Mouse (Mus musculus): Measurements from ENCODE around the gene Mylk2. TPM values are rescaled to one million over a fixed set of nuclear protein-coding genes. Genes with fewer than 3 reads are reported as not detected.
A peak's percentile ranks its signal among the peaks of the same experiment; 100 is the strongest.

The Mylk2 gene
- not detected for total RNA-seq (2021)

DNA sequence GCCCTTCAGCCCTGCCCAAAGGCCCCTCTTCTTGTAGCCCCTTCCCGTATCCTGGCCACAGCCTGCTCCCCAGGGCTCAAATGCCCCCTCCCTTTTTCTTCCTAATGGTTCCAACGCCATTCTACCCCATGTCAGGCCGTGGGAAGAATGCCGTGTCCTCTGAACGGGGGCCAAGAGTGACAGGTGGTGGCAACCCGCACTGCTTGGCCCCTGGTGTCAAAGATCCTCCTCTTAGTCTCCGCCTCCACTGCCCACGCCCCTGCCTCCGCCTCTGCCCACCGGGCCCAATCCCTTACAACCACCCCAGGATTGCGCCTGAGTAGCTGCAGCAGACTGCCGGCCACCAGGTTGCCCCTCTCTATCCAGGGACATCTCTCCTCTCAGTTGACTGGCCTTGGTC lies at the start of gene Mylk2:
Gene Mylk2 (plus strand): TSS at position 322 of the 400 bp plus-strand sequence.
- no peak for DNase-seq (ENCODE audit: low spot score in 2 of 2)
- intact Hi-C loops (cut with DNase I): no loop called here

DNA sequence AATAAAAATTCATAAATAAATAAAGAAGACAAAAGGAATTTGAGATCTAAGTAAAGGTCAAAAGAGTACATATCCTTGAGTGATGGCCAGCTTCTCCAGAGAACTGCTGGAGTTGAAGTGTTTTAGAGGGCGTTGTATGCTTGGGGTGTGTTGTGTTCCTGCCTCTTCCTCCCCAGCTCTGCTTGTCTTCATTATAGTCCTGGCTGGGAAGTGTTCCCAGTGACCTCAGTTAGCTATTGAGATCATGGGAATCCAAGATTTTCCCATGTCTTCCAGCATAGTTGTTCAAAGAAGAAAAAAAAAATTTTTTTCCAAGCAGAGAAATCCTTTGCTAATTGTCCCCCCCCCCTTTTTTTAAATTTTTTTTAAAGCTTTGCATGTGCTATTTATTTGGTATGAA lies 49.3 kb upstream of the Mylk2 start:
- DNase-seq (ENCODE audit: low spot score in 2 of 2): no peak
- intact Hi-C loops (cut with DNase I): no loop called here

DNA sequence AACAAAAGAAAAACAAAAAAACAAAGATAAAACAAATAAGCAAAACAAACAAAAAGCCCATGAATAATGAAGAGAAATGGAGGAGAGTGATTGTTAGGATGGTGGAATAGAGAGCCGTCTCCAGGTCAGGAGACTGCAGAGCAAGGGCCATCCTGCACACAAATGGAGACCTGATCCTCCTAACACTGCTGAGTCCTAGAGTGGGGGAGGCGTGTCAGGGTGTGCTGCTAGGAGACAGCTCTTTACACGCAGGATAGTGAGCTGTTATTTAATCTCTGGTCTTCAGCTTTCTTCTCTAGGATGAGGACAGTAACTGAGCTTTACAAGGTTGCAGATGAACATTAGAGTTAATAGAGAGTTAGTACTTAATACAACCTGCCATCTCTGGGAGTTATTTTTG lies 48.5 kb upstream of the Mylk2 start:
- intact Hi-C loops (cut with DNase I): no loop called here
- no peak for DNase-seq (ENCODE audit: low spot score in 2 of 2)

DNA sequence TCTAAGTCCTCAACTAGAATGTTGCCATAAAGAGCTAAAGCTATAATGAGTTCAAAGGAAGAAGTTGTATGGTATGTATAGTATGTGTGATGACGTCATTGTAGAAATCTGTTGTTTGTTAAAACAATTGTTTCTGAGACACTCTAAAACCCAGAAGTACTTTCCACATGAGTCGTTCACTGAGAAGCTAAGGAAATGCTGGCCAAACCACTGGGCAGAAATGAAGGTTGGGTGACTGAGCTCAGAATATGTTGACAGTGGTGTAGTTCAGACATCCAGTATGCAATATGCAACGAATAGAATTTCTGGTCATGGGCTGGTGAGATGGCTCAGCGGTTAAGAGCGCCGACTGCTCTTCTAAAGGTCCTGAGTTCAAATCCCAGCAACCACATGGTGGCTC lies 47.8 kb upstream of the Mylk2 start:
- intact Hi-C loops (cut with DNase I): no loop called here
- no peak for DNase-seq (ENCODE audit: low spot score in 2 of 2)

DNA sequence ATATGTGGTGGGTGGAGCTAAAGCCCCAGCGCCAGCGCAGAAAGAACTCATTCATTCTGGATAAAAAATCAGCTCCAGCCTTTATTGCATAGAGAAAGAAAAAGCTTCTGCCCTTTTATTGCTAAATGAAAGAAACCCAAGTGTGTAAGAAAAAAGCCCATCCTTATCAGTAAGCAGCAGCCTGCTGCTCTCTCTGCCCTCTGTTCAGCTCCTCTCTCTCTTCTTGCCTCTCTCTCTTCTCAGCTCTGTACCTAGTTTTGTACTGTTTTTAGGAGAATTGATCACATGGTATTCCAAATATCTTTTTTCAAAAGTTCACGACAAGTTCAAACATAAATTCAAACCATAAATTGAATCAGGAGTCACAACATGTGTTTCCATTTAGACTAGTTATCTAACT lies 32.9 kb upstream of the Mylk2 start:
- no peak for DNase-seq (ENCODE audit: low spot score in 2 of 2)
- intact Hi-C loops (cut with DNase I): no loop called here

DNA sequence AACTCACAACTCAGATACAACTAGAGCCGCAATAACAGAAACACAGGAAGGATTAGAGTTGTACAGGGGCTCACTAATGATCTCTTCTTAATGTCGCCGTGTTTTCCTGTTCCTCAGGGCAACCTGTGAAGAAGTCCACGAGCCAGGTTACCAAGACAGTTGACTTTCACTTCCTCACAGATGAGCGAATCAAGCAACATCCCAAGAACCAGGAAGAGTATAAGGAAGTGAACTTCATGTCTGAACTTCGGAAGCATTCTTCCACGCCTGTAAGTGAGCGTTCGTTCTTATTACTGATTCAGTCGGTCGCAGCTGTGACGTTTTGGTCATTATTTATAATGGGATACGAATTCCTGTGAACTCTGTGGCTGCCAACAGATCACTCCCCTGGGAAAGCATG lies 30.3 kb upstream of the Mylk2 start:
- no peak for DNase-seq (ENCODE audit: low spot score in 2 of 2)
- intact Hi-C loops (cut with DNase I): no loop called here

DNA sequence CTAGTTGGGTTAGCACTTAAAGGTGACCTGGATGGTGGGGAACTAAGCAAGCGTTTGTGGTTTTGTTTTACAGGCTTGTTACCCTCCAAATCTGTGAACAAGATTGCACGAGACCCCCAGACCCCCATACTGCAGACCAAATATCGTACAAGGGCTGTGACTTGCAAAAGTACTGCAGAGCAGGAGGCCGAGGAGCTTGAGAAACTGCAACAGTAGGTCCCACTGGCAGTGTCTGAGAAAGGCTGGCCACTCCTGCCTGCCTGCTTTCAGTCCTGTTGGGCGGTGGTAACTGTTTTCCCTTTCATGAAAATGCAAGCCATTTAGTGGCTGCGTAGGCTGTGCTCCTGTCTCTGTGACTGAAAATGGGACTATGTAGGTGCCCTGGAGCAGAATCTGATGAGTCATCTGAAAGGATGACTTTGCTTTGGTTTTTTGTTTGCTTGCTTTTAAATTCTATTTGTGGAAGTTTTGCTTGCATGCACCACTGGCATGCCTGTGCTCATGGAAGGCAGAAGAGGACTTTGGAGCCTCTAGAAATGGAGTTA lies 27.0 kb upstream of the Mylk2 start:
- intact Hi-C loops (cut with DNase I): no loop called here

DNA sequence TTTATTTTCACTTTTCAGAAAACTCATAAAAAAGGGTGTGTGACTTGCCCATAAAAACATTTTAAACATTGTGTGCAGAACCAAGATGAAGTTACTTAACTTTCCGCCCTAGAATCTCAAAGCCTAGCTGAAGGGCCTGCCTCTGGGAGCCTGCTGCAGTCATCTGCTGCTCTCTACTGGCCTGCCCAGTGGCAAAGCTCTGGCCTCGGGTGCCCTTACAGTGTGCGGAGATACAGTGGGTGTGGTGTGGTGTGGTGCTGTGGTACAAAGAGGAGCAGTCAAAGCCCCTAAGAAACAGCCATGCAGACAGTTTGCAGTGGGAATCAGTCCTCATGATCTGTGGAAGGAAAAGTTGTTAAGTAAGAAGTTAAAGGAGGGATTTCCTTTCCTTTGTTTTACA lies 23.9 kb upstream of the Mylk2 start:
- intact Hi-C loops (cut with DNase I): no loop called here

More for the DNA sequence above, 27.0 kb upstream of the Mylk2 start:
- DNase-seq (ENCODE audit: low spot score in 2 of 2): peak; percentile 47 to 49

DNA sequence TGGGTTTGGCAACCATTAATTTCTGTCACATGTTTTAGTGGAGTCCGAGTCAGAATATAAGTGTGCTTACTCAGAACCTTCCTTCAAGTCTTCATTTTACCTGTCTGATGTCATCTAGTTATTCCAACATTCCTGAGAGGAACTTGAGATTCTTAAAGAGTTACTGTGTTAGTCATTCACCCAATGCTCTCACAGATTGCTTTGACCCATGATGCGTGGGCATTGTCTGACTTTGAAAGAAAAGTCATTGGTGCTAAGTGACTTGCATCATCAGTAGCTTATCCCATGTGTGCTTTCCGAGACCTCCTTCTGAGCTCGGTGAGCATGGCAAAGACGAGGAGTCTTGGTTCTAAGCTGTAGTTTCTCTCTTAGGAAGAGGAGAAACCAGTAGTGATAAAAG lies 22.4 kb upstream of the Mylk2 start:
- intact Hi-C loops (cut with DNase I): no loop called here
- DNase-seq (ENCODE audit: low spot score in 2 of 2): no peak

More for the DNA sequence above, 23.9 kb upstream of the Mylk2 start:
- no peak for DNase-seq (ENCODE audit: low spot score in 2 of 2)

DNA sequence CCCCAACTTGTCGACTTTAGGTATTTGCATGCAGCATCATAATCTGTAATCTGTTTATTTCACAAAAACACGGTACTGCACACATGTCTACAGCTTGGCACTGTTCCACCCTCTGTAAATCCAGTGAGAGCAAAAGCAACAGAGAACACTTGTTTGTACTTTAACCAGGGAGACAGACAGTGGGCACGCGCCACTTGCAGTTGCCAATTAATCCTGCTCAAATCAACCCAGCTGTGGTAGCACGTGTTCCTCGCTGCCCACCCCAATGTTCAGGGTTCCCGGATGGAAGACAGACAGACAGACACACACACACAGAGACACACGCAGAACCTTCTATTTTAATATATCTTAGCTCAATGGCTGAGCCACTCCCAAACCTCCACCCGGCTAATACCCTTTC lies 15.3 kb upstream of the Mylk2 start:
- intact Hi-C loops (cut with DNase I): no loop called here
- no peak for DNase-seq (ENCODE audit: low spot score in 2 of 2)

DNA sequence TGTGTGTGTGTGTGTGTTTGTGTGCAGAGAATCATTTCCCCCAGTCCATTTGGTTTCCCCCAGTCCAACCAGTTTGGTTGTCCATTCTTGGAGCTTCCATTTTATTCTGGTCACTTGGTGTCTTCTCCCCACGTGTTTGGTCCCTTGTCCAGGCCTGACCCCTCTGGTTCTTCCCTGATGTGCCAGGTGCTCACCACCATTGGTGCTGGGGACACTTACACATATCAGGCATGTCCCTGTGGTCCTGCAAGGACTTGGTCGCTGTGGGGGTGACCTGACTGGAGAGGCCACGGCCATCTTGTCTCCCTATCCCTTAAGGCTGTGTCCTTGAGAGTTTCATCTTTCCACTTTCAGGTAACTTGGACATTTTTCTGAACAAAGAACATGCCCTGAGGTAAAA lies 14.2 kb upstream of the Mylk2 start:
- intact Hi-C loops (cut with DNase I): no loop called here
- DNase-seq (ENCODE audit: low spot score in 2 of 2): no peak

DNA sequence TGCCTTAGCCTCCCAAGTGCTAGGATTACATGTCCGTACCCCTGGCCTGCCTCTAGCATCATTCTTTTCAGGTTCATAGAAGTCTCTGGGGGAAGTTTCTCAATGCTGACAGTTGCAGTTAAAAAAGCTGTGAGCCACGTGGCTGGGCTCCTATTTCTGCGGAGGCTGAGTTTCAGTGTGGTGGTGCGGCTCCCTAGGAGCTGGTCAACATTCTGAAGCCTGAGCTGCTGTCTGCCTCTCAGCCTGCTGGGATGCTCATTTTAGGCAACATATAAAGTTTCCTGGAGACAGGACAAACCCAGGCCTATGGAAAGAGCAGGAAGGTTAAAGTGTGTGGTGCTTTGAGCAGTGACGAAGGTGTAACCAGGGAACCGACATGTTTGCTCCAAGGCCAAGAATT lies 12.1 kb upstream of the Mylk2 start:
- intact Hi-C loops (cut with DNase I): no loop called here
- DNase-seq (ENCODE audit: low spot score in 2 of 2): no peak

DNA sequence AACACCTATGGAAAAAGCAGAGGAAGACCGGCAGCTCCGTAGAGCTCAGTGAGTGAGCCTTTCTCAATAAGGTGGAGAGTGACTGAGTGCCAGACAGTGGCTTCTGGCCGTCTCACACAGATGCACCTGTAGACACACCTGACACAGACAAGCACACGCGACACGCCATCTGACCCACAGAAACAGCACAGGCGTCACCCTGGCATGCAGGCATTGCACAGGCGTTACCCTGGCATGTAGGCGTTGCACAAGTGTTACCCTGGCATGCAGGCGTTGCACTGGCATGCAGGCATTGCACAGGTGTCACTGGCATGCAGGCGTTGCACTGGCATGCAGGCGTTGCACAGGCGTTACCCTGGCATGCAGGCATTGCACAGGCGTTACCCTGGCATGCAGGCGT lies 9.9 kb upstream of the Mylk2 start:
- intact Hi-C loops (cut with DNase I): no loop called here
- no peak for DNase-seq (ENCODE audit: low spot score in 2 of 2)

DNA sequence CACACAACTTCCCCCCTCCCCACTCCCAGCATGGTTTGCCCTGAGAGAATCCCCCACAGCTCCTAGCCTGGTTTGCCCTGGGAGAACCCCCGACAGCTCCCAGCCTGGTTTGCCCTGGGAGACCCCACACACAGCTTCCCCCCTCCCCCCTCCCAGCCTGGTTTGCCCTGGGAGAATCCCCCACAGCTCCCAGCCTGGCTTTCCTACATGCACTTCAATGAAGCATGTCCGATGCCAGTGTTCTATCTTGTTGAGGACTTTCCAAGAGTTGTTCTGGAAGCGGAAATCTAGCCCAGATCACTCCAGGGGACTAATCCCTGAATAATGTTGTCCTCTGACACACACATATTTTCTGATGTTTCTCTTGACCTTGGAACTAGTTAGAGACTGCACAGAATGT lies 8.5 kb upstream of the Mylk2 start:
- intact Hi-C loops (cut with DNase I): no loop called here
- no peak for DNase-seq (ENCODE audit: low spot score in 2 of 2)

DNA sequence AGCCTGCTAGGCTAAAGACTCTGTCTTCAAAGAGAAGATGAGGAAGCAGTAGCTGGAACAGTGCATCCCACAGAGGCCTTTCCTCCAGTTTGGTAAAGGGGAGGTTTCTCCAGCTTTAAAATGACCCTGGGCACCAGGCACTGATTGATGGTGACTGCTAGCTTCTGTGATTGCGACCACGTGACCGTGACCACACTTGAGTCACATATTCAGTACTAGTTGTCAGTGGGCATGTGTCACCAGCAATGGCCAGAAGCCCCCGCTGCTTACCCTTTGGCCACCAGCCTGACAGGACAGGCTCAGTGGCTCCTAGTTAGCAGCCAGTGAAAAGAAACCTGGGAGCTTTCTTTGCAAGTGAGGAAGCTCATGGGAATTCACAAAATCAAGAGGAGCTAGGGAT lies 7.6 kb upstream of the Mylk2 start:
- DNase-seq (ENCODE audit: low spot score in 2 of 2): no peak
- intact Hi-C loops (cut with DNase I): no loop called here

DNA sequence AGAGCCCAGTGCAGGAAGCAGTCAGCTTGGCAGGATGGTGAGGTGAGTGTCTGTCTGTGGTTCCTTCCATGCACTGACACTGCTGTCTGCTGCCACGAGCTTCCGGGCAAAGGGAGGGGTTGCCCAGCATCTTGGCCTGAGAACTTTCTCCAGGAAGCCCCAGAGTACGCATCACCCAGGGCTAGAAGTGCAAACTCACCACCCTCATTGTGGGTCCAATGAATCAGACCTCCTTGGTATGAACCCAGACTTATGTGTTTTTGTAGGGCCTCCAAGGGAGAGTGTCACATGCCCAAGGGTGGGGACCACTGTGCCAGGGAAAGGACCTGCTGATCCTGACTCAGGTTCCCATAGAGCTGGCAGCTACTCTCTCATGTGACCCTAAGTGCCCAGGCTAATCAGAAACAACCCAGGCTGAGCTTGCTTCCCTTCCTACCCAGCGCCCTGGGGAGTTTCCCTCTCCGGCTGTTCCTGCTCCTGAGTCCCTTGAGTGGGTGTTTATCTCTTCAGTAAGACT lies 7.0 kb upstream of the Mylk2 start:
- intact Hi-C loops (cut with DNase I): no loop called here

DNA sequence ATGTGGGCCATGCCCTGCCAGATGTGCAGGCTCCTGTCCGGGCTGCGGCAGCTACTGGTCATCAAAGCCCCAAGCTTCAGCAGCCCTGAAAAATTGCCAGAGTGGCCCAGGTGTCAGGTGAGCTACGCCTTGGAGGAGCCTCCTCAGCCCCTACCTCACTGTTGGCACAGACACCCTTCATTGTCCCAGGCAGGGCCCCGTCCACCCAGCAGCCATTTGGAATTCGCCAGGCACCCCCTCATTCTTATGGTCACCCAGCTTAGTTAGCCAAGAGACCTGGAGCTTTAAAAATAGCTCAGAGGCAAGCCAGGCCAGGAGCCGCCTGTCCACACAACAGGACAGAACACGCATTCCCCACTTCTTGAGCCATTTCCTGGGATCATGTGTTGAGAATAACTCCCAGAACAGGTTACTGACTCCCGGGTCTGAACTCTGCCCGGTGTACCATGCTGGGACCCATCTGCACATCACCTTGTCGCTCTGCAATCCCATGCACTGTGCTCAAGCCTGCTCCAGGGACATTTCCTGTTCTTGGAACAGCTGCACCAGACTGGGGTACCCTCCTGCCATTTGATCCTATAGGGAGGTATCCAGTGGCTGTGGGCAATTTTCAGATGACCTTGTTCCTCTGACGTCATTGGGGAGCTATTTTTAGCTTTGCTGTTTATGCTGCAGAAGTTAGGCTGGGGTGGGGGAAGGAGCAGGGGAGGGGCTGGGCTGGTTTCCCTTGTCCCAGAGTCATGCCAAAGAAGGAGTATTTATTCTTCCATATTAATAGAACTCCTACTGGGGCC lies 5.9 kb upstream of the Mylk2 start:
- DNase-seq (ENCODE audit: low spot score in 2 of 2): no peak
- intact Hi-C loops (cut with DNase I): no loop called here

More for the DNA sequence above, 7.0 kb upstream of the Mylk2 start:
- no peak for DNase-seq (ENCODE audit: low spot score in 2 of 2)

DNA sequence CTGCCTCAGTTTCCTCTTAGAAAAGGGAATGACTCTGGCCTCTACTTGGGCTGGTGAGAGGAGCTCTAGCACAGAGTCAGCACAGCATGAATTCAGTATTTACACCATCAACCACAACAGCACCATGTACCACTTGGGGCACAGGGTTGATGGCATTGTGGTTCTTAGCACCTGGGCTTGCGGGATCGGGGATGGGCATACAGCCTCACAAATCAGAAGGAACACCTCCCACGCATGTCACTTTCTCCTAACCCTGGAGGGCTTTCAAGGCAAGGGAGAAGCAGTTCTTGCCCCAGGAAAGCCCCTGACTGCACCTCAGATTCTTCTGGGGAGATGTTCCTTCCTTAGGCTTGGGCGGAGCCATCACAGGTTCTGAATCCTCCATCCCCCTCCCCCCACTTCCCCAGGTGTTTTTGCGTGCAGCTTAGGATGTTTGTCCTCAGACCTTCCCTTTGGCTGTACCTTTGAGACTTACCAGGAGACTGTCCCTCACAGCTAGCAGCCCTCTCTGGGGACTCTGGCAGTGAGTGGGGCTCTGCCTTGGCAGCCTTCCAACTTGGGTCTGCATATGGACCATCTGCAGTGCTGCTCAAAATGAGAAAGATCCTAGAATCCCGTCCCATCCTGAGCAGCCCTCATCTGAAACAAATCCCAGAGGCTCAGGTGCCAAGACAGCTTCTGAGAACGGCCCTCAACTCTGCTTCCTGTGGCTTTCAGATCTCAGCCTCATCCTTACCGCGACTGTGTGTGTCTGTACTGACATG lies 4.7 kb upstream of the Mylk2 start:
- DNase-seq (ENCODE audit: low spot score in 2 of 2): no peak
- intact Hi-C loops (cut with DNase I): no loop called here

DNA sequence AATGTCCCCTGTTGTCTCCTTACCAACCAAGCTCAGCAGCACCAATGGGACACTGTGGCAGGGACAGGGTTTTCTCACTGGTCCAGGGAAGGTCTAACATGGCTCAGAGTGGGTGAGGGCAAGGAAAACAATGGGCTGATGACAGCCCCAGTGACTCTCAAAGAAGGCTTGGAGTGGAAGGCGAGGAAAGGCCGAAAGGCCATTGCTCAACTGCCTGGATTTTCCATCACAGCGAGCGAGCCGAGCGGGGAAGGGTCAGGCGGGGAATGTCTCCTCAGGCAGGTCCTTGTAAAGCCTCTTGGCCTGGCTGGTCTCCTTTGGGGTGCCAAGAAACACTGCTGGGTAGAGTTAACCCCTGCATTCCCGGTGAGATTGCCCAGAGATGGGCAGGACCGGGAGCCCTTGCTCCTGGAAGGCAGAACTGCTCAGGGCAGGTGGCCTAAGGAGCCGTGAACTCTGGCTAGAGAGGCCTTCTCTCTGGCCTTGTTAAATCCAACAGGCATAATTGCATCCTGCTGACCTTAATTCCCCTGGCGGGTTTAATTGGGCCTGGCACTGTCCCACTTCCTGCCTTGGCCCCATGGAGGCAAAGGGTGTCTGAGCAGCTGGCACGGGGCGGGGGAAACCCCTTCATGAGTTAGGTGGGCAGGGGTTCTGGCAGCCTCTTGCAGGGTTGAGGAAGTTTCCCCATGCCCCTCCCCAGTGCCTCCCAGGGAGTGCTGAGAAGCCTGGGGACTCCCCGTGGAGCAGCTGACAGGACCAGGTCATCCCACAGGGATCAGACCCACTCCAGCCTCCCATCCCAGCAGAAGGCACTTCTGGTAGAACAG lies 3.8 kb upstream of the Mylk2 start:
- DNase-seq (ENCODE audit: low spot score in 2 of 2): no peak
- intact Hi-C loops (cut with DNase I): no loop called here

DNA sequence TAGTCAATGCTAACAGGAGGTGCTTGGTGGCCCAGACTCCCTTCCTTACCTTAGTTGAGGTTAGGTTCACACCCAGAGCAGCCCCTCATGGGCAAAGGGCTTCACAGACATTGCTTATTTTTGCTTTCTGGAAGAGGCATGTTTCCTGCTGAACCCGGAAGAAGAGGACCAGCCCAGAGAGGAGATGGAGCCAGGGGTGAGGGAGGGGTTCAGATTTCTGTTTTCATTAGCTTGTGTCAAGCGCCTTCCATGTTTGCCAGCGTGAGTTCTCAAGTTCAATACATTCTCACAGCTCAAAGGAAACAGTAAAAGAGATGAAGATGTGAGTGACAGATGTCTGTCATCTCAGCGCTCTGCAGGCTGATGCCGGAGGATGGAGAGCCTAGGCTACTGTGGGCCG lies 1.3 kb upstream of the Mylk2 start:
- DNase-seq (ENCODE audit: low spot score in 2 of 2): no peak
- intact Hi-C loops (cut with DNase I): no loop called here

Data from left cerebral cortex, postnatal 36 days (tissue).